In the genomic region with DNA sequence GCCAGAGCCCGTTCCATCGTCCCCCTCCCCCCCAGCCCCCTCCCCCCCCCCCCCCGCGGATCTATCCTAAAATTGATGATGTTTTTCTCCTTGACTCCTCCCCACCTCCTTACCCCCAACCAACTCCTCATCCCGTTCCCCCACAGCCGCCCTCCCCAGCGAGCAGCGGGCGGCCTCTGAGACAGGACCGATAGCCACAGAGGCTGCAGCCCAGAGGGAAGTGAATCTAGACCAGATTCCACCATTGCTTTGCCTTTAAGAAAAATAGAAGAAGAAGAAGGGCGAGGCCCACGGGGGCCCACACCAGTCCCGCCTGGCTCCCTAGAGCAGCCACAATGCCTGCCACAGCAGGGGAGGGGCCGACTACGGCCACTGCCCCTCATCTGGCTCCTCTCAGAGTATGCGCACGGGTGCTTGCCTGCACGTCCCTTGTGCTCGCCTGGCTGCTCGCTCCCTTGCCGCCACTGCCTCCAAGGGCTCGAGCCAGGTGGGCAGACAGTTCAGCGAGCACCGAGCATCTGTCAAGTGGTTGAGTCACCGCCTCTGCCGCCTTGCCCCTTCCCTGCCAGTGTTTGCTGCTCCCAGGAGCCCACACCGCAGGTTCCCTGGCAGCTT, we compare ENCODE assay signal across 7 mouse cellular contexts.
DNase-seq lines count a peak whose midpoint lies in the region; ATAC-seq and TF ChIP-seq lines count a peak whose summit lies in the region.

No protein-coding gene starts in this region.

- peak overlapping the region; percentile 22; the same call in 1 of the 2 replicates for H3K4me3 ChIP-seq in neural tube, embryonic 11.5 days (ENCODE audit: low read depth, low read length)
- H3K4me3 ChIP-seq in forebrain, embryonic 10.5 days: peak overlapping the region; percentile 41
- H3K4me3 ChIP-seq in kidney, embryonic 16.5 days (ENCODE audit: low read length): peak overlapping the region; percentile 29
- peak overlapping the region; percentile 18 for H3K4me3 ChIP-seq in olfactory bulb, adult 2 months (ENCODE audit: insufficient read depth, low read depth, low read length)

- WGBS in neural tube, embryonic 11.5 days: 44% methylated on average over 15 of the region's 27 CpGs
- WGBS in forebrain, embryonic 10.5 days: 38% methylated on average over 20 of the region's 27 CpGs
- 46% methylated on average over 22 of the region's 27 CpGs for WGBS in kidney, embryonic 16.5 days
- WGBS in olfactory bulb, adult 2 months: 44% methylated on average over 26 of the region's 27 CpGs

- peak overlapping the region; percentile 30 for H3K4me2 ChIP-seq in neural tube, embryonic 11.5 days (ENCODE audit: low read depth)
- peak overlapping the region; percentile 49 for H3K4me2 ChIP-seq in kidney, embryonic 16.5 days (replicated peaks; ENCODE audit: low read depth, low read length)

- H3K36me3 ChIP-seq in neural tube, embryonic 11.5 days (ENCODE audit: control insufficient read depth, insufficient read depth, low read length): no peaks in the 10 kb centered on the region
- H3K36me3 ChIP-seq in forebrain, embryonic 10.5 days (replicated peaks): no peaks in the 10 kb centered on the region
- no peaks in the 10 kb centered on the region for H3K36me3 ChIP-seq in kidney, embryonic 16.5 days (ENCODE audit: insufficient read depth, low read length)

- no peaks in the 10 kb centered on the region for H3K4me1 ChIP-seq in neural tube, embryonic 11.5 days (ENCODE audit: control insufficient read depth, insufficient read depth, low read length)
- no peaks in the 10 kb centered on the region for H3K4me1 ChIP-seq in forebrain, embryonic 10.5 days
- no peaks in the 10 kb centered on the region for H3K4me1 ChIP-seq in kidney, embryonic 16.5 days (ENCODE audit: insufficient read depth, low read length)
- no peaks in the 10 kb centered on the region for H3K4me1 ChIP-seq in olfactory bulb, adult 2 months (ENCODE audit: control insufficient read depth, insufficient read depth, low read length)

- H3K9ac ChIP-seq in neural tube, embryonic 11.5 days (ENCODE audit: low read length): no peak overlapping the region
- no peak overlapping the region for H3K9ac ChIP-seq in kidney, embryonic 16.5 days (replicated peaks; ENCODE audit: low read length)

- TF ChIP-seq POLR2A in olfactory bulb, adult 2 months (IDR thresholded peaks at IDR 0.05; ENCODE audit: insufficient read depth, low read depth, low read length): no peak

- no peaks in the 10 kb centered on the region for H3K9me3 ChIP-seq in neural tube, embryonic 11.5 days (ENCODE audit: control insufficient read depth, low read length)
- H3K9me3 ChIP-seq in forebrain, embryonic 10.5 days: peaks cover 10% of the 10 kb centered on the region
- no peaks in the 10 kb centered on the region for H3K9me3 ChIP-seq in kidney, embryonic 16.5 days (ENCODE audit: low read length)

- H3K27ac ChIP-seq in neural tube, embryonic 11.5 days (ENCODE audit: low read depth, low read length): no peak overlapping the region
- H3K27ac ChIP-seq in forebrain, embryonic 10.5 days: no peak overlapping the region
- H3K27ac ChIP-seq in kidney, embryonic 16.5 days (ENCODE audit: low read length): no peak overlapping the region
- no peak overlapping the region for H3K27ac ChIP-seq in olfactory bulb, adult 2 months (ENCODE audit: insufficient read depth, low read depth, low read length)

- no peak for TF ChIP-seq CTCF in olfactory bulb, adult 2 months (IDR thresholded peaks at IDR 0.05; ENCODE audit: insufficient read depth, low read depth, low read length)

- peak; percentile 31; the same call in 1 of the 2 replicates for ATAC-seq in neural tube, embryonic 11.5 days (ENCODE audit: insufficient read depth, low FRiP score, low TSS enrichment)
- peak; percentile 84 for ATAC-seq in kidney, embryonic 16.5 days (ENCODE audit: low FRiP score, low TSS enrichment)
- ATAC-seq in activated CD4-positive, CD25-positive, alpha-beta regulatory T cell, adult 4 months: no peak

- H3K27me3 ChIP-seq in neural tube, embryonic 11.5 days (ENCODE audit: control insufficient read depth, insufficient read depth, low read length): no peaks in the 10 kb centered on the region
- H3K27me3 ChIP-seq in forebrain, embryonic 10.5 days (ENCODE audit: poor library complexity, severe bottlenecking): no peaks in the 10 kb centered on the region
- H3K27me3 ChIP-seq in kidney, embryonic 16.5 days (ENCODE audit: insufficient read depth, low read length): no peaks in the 10 kb centered on the region

- DNase-seq in neural tube, embryonic 11.5 days (ENCODE audit: low spot score): peak; percentile 14
- DNase-seq in neural tube, embryonic 10.5 days (ENCODE audit: extremely low spot score, low spot score): no peak
- no peak for DNase-seq in forebrain, embryonic 10.5 days (ENCODE audit: extremely low spot score, low spot score)
- no peak for DNase-seq in thymus, postnatal 14 days
